8 mouse cellular contexts compared by ENCODE assay signal in genomic region chr7:7188191-7188942, GRCm38 (mm10). TPM values are rescaled to one million over a fixed set of nuclear protein-coding genes. Genes with fewer than 3 reads are reported as not detected.
A peak's percentile ranks its signal among the peaks of the same experiment; 100 is the strongest.
DNase-seq lines count a peak whose midpoint lies in the region; ATAC-seq and TF ChIP-seq lines count a peak whose summit lies in the region.

No protein-coding gene starts in this region.

- peak overlapping the region; percentile 37 for H3K4me3 ChIP-seq in limb, embryonic 11.5 days (ENCODE audit: low read depth, low read length)
- H3K4me3 ChIP-seq in midbrain, embryonic 13.5 days (replicated peaks): peak overlapping the region; percentile 55
- peak overlapping the region; percentile 55 for H3K4me3 ChIP-seq in small intestine, adult 2 months (ENCODE audit: low read depth, low read length)

- no peaks in the 10 kb centered on the region for H3K9me3 ChIP-seq in limb, embryonic 11.5 days (ENCODE audit: control insufficient read depth, low read length)
- H3K9me3 ChIP-seq in midbrain, embryonic 13.5 days: no peaks in the 10 kb centered on the region

- peak; percentile 98 for ATAC-seq in granulocyte monocyte progenitor cell, adult 5-6 weeks (replicated peaks; ENCODE audit: poor library complexity, severe bottlenecking)
- ATAC-seq in limb, embryonic 11.5 days (ENCODE audit: insufficient number of reproducible peaks, low FRiP score, low TSS enrichment, low read depth): peak; percentile 92
- ATAC-seq in midbrain, embryonic 13.5 days: peak; percentile 97

- no peaks in the 10 kb centered on the region for H3K4me1 ChIP-seq in limb, embryonic 11.5 days (ENCODE audit: control insufficient read depth, insufficient read depth, low read length)
- 0 out of 2 replicates have a peak, but pooled peaks cover 4% of the 10 kb centered on the region for H3K4me1 ChIP-seq in midbrain, embryonic 13.5 days (replicated peaks)
- no peaks in the 10 kb centered on the region for H3K4me1 ChIP-seq in small intestine, adult 2 months (ENCODE audit: control insufficient read depth, insufficient read depth, insufficient read length, low read length)

- DNase-seq in adrenal gland, adult (ENCODE audit: inconsistent age in 2 of 2, low spot score in 1 of 2): peak; percentile 65 to 89
- no peak for DNase-seq in adrenal gland, postnatal 4 days (ENCODE audit: low spot score in 2 of 2)
- DNase-seq in embryo, embryonic 9.5 days (ENCODE audit: extremely low spot score): peak; percentile 71
- peak; percentile 78 for DNase-seq in kidney, adult 18-20 months
- DNase-seq in limb, embryonic 11.5 days (ENCODE audit: low spot score): peak; percentile 76

- no peak for TF ChIP-seq POLR2A in small intestine, adult 2 months (IDR thresholded peaks at IDR 0.05; ENCODE audit: low read depth, low read length)

- TF ChIP-seq CTCF in small intestine, adult 2 months (IDR thresholded peaks at IDR 0.05; ENCODE audit: extremely low read depth, insufficient read length, insufficient replicate concordance, low read depth, low read length): peak; percentile 92

- peak overlapping the region; percentile 29; the same call in 1 of the 2 replicates for H3K4me2 ChIP-seq in limb, embryonic 11.5 days (ENCODE audit: low read depth, severe bottlenecking)
- peak overlapping the region; percentile 48 for H3K4me2 ChIP-seq in midbrain, embryonic 13.5 days (replicated peaks)

- H3K27ac ChIP-seq in limb, embryonic 11.5 days (replicated peaks; ENCODE audit: low read depth, low read length): no peak overlapping the region
- H3K27ac ChIP-seq in midbrain, embryonic 13.5 days: no peak overlapping the region
- H3K27ac ChIP-seq in small intestine, adult 2 months (ENCODE audit: insufficient read depth, low read depth, low read length): no peak overlapping the region

- no peaks in the 10 kb centered on the region; the same call in 1 of the 2 replicates for H3K36me3 ChIP-seq in limb, embryonic 11.5 days (ENCODE audit: control insufficient read depth, insufficient read depth, low read length)
- H3K36me3 ChIP-seq in midbrain, embryonic 13.5 days: peaks cover 7% of the 10 kb centered on the region; the same call in 1 of the 2 replicates
- H3K36me3 ChIP-seq in small intestine, adult 2 months (ENCODE audit: control insufficient read depth, insufficient read depth, low read length): no peaks in the 10 kb centered on the region

- H3K9ac ChIP-seq in limb, embryonic 11.5 days (ENCODE audit: low read length): 0 out of 2 replicates have a peak overlapping the region, but pooled peaks have one; percentile 45
- peak overlapping the region; percentile 54; the same call in 1 of the 2 replicates for H3K9ac ChIP-seq in midbrain, embryonic 13.5 days (replicated peaks)

- 11% methylated on average over 18 of the region's 18 CpGs for WGBS in limb, embryonic 11.5 days
- 11% methylated on average over 18 of the region's 18 CpGs for WGBS in midbrain, embryonic 13.5 days
- WGBS in small intestine, adult 2 months: 8% methylated on average over 18 of the region's 18 CpGs

- H3K27me3 ChIP-seq in limb, embryonic 11.5 days (ENCODE audit: control insufficient read depth, insufficient read depth, low read length): no peaks in the 10 kb centered on the region
- H3K27me3 ChIP-seq in midbrain, embryonic 13.5 days: no peaks in the 10 kb centered on the region
- no peaks in the 10 kb centered on the region for H3K27me3 ChIP-seq in small intestine, adult 2 months (ENCODE audit: control insufficient read depth, insufficient read depth, low read length)

RNA-seq across cellular contexts. Expression of gene Zfp418, which starts 17.2 kb away (rescaled TPM):
- 1 to 10 TPM; 2.4 to 3.0 TPM for total RNA-seq in adrenal gland, postnatal 4 days (2021)
- 0.77 and 5.0 TPM in 2 replicates for total RNA-seq in granulocyte monocyte progenitor cell, adult 5-6 weeks (2014; fragmentation: Nextera tagmentation)
- 2.5 and 2.9 TPM in 2 replicates for total RNA-seq in granulocyte monocyte progenitor cell, adult 5-6 weeks (2017)
- polyA plus RNA-seq in limb, embryonic 11.5 days (2014; fragmentation: Nextera tagmentation; extraction: Ambion mirVana): 4.1 and 4.8 TPM in 2 replicates
- 3.5 and 3.8 TPM in 2 replicates for polyA plus RNA-seq in midbrain, embryonic 13.5 days (2015; fragmentation: Nextera tagmentation; extraction: Ambion mirVana)
- polyA plus RNA-seq in small intestine, adult 2 months (2012; rRNA removed): 0.19 and 0.37 TPM in 2 replicates

RNA-seq across cellular contexts. Expression of gene Zfp772, which starts 21.4 kb away (rescaled TPM):
- 1 to 10 TPM; 6.0 to 6.4 TPM for total RNA-seq in adrenal gland, postnatal 4 days (2021)
- 3.0 and 5.7 TPM in 2 replicates for total RNA-seq in granulocyte monocyte progenitor cell, adult 5-6 weeks (2014; fragmentation: Nextera tagmentation)
- total RNA-seq in granulocyte monocyte progenitor cell, adult 5-6 weeks (2017): 4.0 and 4.6 TPM in 2 replicates
- polyA plus RNA-seq in limb, embryonic 11.5 days (2014; fragmentation: Nextera tagmentation; extraction: Ambion mirVana): 11.8 and 12.8 TPM in 2 replicates
- 8.9 and 9.0 TPM in 2 replicates for polyA plus RNA-seq in midbrain, embryonic 13.5 days (2015; fragmentation: Nextera tagmentation; extraction: Ambion mirVana)
- polyA plus RNA-seq in small intestine, adult 2 months (2012; rRNA removed): 0.32 and 0.34 TPM in 2 replicates

RNA-seq across cellular contexts. Expression of gene Zfp773, which starts 51.8 kb away (rescaled TPM):
- under 1 TPM; 0.87 to 0.93 TPM for total RNA-seq in adrenal gland, postnatal 4 days (2021)
- total RNA-seq in granulocyte monocyte progenitor cell, adult 5-6 weeks (2014; fragmentation: Nextera tagmentation): 0.51 and 1.4 TPM in 2 replicates
- total RNA-seq in granulocyte monocyte progenitor cell, adult 5-6 weeks (2017): 3.7 and 3.8 TPM in 2 replicates
- 2.6 and 3.5 TPM in 2 replicates for polyA plus RNA-seq in limb, embryonic 11.5 days (2014; fragmentation: Nextera tagmentation; extraction: Ambion mirVana)
- polyA plus RNA-seq in midbrain, embryonic 13.5 days (2015; fragmentation: Nextera tagmentation; extraction: Ambion mirVana): 21.6 and 21.7 TPM in 2 replicates
- 0.03 and 0.33 TPM in 2 replicates for polyA plus RNA-seq in small intestine, adult 2 months (2012; rRNA removed)

RNA-seq across cellular contexts. Expression of gene Vmn2r29, which starts 58.8 kb away (rescaled TPM):
- total RNA-seq in adrenal gland, postnatal 4 days (2021): under 1 TPM; 0.70 to 0.90 TPM
- 0.38 and 7.4 TPM in 2 replicates for total RNA-seq in granulocyte monocyte progenitor cell, adult 5-6 weeks (2014; fragmentation: Nextera tagmentation)
- total RNA-seq in granulocyte monocyte progenitor cell, adult 5-6 weeks (2017): 0.13 TPM in 1 of 2 replicates, not detected in the other
- polyA plus RNA-seq in limb, embryonic 11.5 days (2014; fragmentation: Nextera tagmentation; extraction: Ambion mirVana): 0.20 and 0.35 TPM in 2 replicates
- polyA plus RNA-seq in midbrain, embryonic 13.5 days (2015; fragmentation: Nextera tagmentation; extraction: Ambion mirVana): 0.71 and 1.5 TPM in 2 replicates
- not detected in 2 replicates for polyA plus RNA-seq in small intestine, adult 2 months (2012; rRNA removed)

Comparison
In these comparisons a context has a peak if more than half of its experiments do, and no peak if none do; other contexts are left out.
1. DNase-seq: peak in adrenal gland, adult (2 of 2), embryo, embryonic 9.5 days (single experiment), kidney, adult 18-20 months (single experiment) and limb, embryonic 11.5 days (single experiment); none in adrenal gland, postnatal 4 days (0 of 2).
2. Peak in every context shown above with its lines, with median percentiles within 50 percentile points of each other: ATAC-seq and H3K4me3 ChIP-seq.